Mouse (Mus musculus) forebrain, embryonic 12.5 days (tissue): ENCODE measurements at regions not wholly inside any gene's neighbourhood (a gene's known extent, or its start where the extent isn't known, plus 50 kb on each side); places are given as distances from the start of the nearest gene placed in this dataset.

ENCODE experiments used
- ATAC-seq: fragments of 200-750 bp; cut with Nextera tagmentation; 2 replicates; pipeline ENCODE4 v1.8.0; 2017; ENCODE audit warnings: moderate TSS enrichment; ENCODE audit not compliant: low FRiP score
- H3K27ac ChIP-seq: fragments of 300-500 bp; sonication (generic); 2 replicates; pipeline ENCODE4 v1.5.1; 2016; ENCODE audit warnings: mild to moderate bottlenecking
- H3K27me3 ChIP-seq: fragments of 300-500 bp; sonication (generic); 2 replicates; pipeline ENCODE4 v1.6.1; 2016; ENCODE audit warnings: mild to moderate bottlenecking
- H3K36me3 ChIP-seq: fragments of 300-500 bp; sonication (generic); replicated peaks from 2 replicates; pipeline ENCODE4 v1.6.1; 2016; ENCODE audit warnings: mild to moderate bottlenecking
- H3K4me1 ChIP-seq: fragments of 300-500 bp; sonication (generic); 2 replicates; pipeline ENCODE4 v1.6.1; 2016
- H3K4me2 ChIP-seq: fragments of 300-500 bp; sonication (generic); 2 replicates; pipeline ENCODE4 v1.6.1; 2016; ENCODE audit warnings: mild to moderate bottlenecking, moderate library complexity
- H3K4me3 ChIP-seq: fragments of 300-500 bp; sonication (generic); replicated peaks from 2 replicates; pipeline ENCODE4 v1.5.1; 2016; ENCODE audit warnings: mild to moderate bottlenecking
- H3K9ac ChIP-seq: fragments of 300-500 bp; sonication (generic); 2 replicates; pipeline ENCODE4 v1.6.1; 2016; ENCODE audit warnings: mild to moderate bottlenecking
- H3K9me3 ChIP-seq: fragments of 300-500 bp; sonication (generic); 2 replicates; pipeline ENCODE4 v1.6.1; 2016
- WGBS: fragments of 180-500 bp; shearing (Covaris S2); methylation state at CpG from one replicate; pipeline ENCODE4 v1.1.7; 2016; 5-methylcytosine and 5-hydroxymethylcytosine counted together

DNA sequence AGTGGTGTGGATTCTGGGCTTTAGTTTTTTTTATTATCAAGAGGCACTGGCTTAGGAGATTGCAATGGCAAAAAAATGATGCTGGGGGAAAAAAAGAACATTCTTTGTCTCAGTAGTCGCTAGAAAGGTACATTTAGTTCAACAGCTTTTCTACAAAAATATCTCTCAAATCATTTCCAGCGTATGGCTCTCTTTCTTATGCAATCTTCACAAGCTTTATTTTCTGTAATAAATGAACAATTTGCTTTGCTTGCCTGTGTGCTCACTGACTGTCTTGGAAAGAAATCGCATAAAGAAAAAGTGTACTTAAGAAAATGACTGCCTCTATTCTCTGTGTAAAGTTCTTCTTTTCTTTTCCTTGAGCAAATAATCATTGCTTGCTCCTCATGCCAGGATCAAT is 742.1 kb upstream of the Lrrc4c start:
- H3K4me2 ChIP-seq, result no peak overlapping the region
- no peaks in the 10 kb centered on the region for H3K27me3 ChIP-seq
- no peaks in the 10 kb centered on the region for H3K36me3 ChIP-seq
- H3K4me1 ChIP-seq, result no peaks in the 10 kb centered on the region
- no peak for ATAC-seq
- H3K27ac ChIP-seq, result no peak overlapping the region
- no peak overlapping the region for H3K4me3 ChIP-seq
- H3K9me3 ChIP-seq, result no peaks in the 10 kb centered on the region
- no peak overlapping the region for H3K9ac ChIP-seq
- 92% methylated on average over 3 of the region's 3 CpGs for WGBS

DNA sequence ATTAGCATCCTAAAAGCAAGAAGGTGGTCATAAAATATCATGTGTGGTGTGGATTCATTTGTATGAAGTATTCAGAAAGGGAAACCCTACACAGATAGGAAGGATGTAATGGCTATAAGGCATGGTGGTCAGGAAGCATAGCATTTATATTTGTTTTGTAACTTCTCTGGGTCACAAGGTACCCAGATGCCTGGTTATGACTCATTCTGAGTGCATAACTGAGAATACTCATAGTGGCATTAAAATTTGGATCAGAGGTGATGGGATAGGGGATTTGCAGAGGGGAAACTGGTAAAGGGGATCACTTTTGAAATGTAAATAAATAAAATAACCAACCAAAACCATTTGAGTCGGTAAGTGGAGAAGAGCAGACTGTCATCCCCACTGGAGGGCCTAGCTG is 738.8 kb upstream of the Lrrc4c start:
- WGBS, result 89% methylated on average over 1 of the region's 1 CpGs
- no peak overlapping the region for H3K9ac ChIP-seq
- no peak overlapping the region for H3K4me3 ChIP-seq
- H3K4me2 ChIP-seq, result no peak overlapping the region
- no peaks in the 10 kb centered on the region for H3K27me3 ChIP-seq
- no peaks in the 10 kb centered on the region for H3K9me3 ChIP-seq
- no peak for ATAC-seq
- no peaks in the 10 kb centered on the region for H3K4me1 ChIP-seq
- no peak overlapping the region for H3K27ac ChIP-seq
- H3K36me3 ChIP-seq, result no peaks in the 10 kb centered on the region

DNA sequence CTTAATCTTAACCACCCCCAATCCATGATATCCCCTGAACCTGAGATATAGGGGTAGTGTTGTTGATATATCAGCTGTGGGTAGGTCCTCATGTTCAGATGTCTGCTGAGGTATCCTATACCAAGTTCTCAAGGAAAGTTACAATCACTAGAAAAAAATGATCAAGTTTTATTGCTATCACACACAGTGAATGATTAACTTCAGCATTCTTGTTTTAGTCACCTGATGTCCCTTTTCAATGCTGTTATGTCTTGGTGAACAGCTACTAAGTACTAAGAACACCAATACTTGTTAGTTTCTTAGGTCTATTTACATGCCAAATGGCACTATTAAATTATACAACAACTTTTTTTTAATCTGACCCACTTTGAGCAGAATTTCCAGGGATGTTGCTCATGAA is 732.0 kb upstream of the Lrrc4c start:
- no peaks in the 10 kb centered on the region for H3K9me3 ChIP-seq
- H3K4me2 ChIP-seq, result no peak overlapping the region
- no peaks in the 10 kb centered on the region for H3K27me3 ChIP-seq
- no peak overlapping the region for H3K9ac ChIP-seq
- no peak overlapping the region for H3K27ac ChIP-seq
- no peaks in the 10 kb centered on the region for H3K36me3 ChIP-seq
- ATAC-seq, result no peak
- H3K4me1 ChIP-seq, result no peaks in the 10 kb centered on the region
- H3K4me3 ChIP-seq, result no peak overlapping the region

DNA sequence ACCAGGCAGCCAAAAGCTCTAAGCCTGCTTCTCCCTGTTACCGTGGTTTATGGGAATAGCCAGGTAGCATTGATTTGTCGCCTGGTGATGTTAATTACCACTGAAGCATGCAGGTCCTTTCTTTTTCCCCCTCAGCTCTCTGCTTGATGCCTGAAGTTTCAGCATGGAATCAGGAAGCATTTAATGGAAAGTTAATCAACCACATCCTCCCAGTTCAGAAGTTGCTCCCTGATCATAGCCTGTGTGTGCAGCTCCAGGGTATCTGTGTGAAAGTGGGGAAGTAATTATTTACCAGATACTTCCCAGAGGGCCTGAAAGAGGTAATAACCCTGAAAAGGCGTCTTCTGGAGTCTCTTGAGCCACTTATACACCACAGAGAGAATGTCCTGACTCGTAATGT is 730.9 kb upstream of the Lrrc4c start:
- Histone ChIP-seq H3K27ac (no peak overlapping the region), H3K36me3 (no peaks in the 10 kb centered on the region), H3K4me3 (no peak overlapping the region), H3K4me2 (no peak overlapping the region), H3K27me3 (no peaks in the 10 kb centered on the region), H3K9me3 (no peaks in the 10 kb centered on the region), H3K9ac (no peak overlapping the region), H3K4me1 (no peaks in the 10 kb centered on the region)
- 7% methylated on average over 4 of the region's 4 CpGs for WGBS
- ATAC-seq, result no peak

DNA sequence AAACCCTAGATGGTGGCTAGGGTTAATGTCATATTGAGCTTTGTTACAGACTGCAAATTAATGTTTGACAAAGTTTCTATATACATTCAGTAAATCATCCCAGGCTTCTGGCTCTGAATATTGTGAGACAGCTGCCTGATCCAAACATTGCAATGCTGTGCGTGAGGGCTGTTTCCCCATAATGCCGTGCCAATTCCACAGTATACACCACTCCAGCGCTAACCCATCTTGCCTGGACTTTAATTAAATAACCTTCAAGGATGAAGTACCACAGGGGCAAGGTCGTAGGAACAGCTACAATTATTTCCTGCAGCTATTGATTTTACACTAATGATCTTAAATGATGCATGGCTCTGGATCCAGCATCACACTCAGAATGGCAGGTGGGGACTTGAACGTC is 704.6 kb upstream of the Lrrc4c start:
- Histone ChIP-seq H3K4me1 (no peaks in the 10 kb centered on the region), H3K36me3 (no peaks in the 10 kb centered on the region), H3K4me3 (no peak overlapping the region), H3K9me3 (no peaks in the 10 kb centered on the region), H3K9ac (no peak overlapping the region), H3K27ac (no peak overlapping the region), H3K27me3 (no peaks in the 10 kb centered on the region), H3K4me2 (no peak overlapping the region)
- no peak for ATAC-seq
- 77% methylated on average over 5 of the region's 5 CpGs for WGBS

DNA sequence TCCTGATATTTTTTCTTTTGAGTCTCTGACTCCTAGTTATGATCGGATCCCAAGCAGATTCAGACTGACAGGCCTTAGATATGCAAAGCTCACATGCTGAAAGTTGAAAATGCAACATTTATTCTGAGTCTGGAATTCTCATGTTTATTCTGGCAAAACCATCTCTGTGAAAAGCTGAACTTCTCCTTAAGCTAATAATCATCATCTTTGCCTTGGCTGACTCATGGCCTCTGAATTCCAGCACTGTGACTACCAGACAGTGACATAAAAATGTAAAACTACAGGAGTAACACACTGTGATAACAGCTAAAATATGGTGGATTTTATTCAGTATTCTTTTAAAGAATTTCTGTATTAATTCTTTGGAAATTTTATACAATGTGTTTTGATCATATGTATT is 680.4 kb upstream of the Lrrc4c start:
- WGBS, result 93% methylated on average over 1 of the region's 1 CpGs

DNA sequence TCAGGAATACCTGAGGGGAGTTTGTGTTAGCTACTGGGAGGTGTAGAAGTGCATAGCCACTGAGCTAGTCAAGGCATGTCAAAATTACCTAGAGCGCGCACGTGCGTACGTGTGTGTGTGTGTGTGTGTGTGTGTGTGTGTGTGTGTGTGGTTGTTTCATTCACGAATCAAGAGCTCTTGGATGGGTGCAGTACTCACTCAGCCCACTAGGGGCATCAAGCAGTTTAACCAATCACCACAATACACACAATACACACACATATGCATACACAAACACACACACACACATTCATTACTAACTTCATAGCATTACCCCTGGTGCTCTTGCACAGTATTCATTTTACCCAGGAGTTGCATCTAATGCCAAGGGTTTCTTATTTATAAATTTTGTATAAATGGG is 643.6 kb upstream of the Lrrc4c start:
- H3K4me1 ChIP-seq, result no peaks in the 10 kb centered on the region
- no peak overlapping the region for H3K27ac ChIP-seq
- no peak for ATAC-seq
- 84% methylated on average over 6 of the region's 6 CpGs for WGBS
- no peaks in the 10 kb centered on the region for H3K9me3 ChIP-seq
- H3K36me3 ChIP-seq, result no peaks in the 10 kb centered on the region
- H3K27me3 ChIP-seq, result no peaks in the 10 kb centered on the region
- H3K9ac ChIP-seq, result no peak overlapping the region
- H3K4me2 ChIP-seq, result no peak overlapping the region
- no peak overlapping the region for H3K4me3 ChIP-seq

More for the DNA sequence above, 680.4 kb upstream of the Lrrc4c start:
- Histone ChIP-seq H3K27me3 (no peaks in the 10 kb centered on the region), H3K4me3 (no peak overlapping the region), H3K9me3 (no peaks in the 10 kb centered on the region), H3K27ac (no peak overlapping the region), H3K4me2 (no peak overlapping the region), H3K4me1 (no peaks in the 10 kb centered on the region), H3K9ac (no peak overlapping the region), H3K36me3 (no peaks in the 10 kb centered on the region)
- no peak for ATAC-seq

DNA sequence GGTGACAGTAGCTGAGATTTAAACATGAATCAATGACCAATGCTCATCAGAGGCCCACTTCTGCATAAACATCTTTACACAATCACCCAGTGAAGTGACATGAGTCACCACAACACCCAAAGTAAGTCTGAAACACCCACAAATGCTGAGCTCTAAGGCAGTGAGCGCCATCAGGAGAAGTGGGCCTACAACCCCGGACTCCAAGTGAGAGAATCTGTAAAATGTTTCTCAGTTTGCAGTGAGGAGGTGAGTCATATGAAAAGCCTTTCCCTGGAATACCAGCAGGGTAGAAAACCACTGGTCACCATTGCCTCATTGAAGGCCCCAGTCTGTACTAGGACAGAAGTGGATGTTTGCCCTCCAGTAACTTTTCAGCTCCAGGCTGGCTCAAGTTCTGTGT is 602.6 kb upstream of the Lrrc4c start:
- no peaks in the 10 kb centered on the region for H3K9me3 ChIP-seq
- ATAC-seq, result no peak
- WGBS, result 89% methylated on average over 2 of the region's 2 CpGs
- no peaks in the 10 kb centered on the region for H3K36me3 ChIP-seq
- no peak overlapping the region for H3K27ac ChIP-seq
- H3K4me2 ChIP-seq, result no peak overlapping the region
- no peak overlapping the region for H3K9ac ChIP-seq
- no peaks in the 10 kb centered on the region for H3K27me3 ChIP-seq
- no peaks in the 10 kb centered on the region for H3K4me1 ChIP-seq
- no peak overlapping the region for H3K4me3 ChIP-seq
